Mouse (Mus musculus) kidney, adult 18-20 months (tissue): Measurements from ENCODE around the gene Col25a1.
A peak's percentile ranks its signal among the peaks of the same experiment; 100 is the strongest.

ENCODE experiments used
- DNase-seq: peaks from one replicate; pipeline ENCODE4 v3.0.0; 2021

Gene Col25a1

DNA sequence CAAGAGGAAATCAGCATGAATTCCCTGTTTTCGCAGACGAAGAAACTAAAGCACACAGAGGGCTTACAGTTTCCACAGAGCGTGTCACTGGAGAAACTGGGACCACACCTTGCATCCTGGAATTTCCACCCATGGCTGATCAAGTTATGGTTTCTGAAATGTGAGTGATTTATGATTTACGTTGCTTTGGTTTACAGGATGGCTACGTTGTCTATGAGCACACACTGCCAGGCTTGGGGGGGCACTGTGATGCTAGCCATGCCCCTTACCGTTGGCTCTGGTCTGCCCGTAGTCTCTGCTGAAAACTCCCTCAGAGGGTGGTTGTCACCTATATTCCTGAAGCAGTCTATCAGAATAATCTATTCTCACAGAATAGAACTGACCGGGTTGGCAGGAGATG is at the start of gene Col25a1:
Gene Col25a1, plus strand, starts transcription at position 301 of the 400 bp plus-strand sequence.
- DNase-seq: no peak

DNA sequence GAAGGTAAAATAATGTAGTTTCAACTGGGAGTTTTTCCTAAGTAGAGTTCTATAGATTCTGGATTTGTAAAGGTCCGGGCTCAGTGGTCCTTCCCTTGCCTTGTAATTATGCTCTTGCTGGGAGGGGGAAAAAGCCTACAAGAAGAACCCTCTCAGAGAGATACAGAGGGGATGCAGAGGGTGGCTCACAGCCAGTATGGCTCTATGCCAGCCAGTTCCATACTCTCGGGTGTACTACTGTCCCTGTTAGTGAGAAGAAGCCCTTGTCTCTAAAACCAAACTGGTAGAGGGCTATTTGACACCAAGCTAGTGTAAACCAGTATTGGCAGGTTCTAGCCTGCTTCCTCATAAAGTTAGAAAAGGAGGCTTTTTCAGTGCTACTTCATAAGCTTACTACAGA is 48.0 kb upstream of the Col25a1 start:
- DNase-seq: no peak

DNA sequence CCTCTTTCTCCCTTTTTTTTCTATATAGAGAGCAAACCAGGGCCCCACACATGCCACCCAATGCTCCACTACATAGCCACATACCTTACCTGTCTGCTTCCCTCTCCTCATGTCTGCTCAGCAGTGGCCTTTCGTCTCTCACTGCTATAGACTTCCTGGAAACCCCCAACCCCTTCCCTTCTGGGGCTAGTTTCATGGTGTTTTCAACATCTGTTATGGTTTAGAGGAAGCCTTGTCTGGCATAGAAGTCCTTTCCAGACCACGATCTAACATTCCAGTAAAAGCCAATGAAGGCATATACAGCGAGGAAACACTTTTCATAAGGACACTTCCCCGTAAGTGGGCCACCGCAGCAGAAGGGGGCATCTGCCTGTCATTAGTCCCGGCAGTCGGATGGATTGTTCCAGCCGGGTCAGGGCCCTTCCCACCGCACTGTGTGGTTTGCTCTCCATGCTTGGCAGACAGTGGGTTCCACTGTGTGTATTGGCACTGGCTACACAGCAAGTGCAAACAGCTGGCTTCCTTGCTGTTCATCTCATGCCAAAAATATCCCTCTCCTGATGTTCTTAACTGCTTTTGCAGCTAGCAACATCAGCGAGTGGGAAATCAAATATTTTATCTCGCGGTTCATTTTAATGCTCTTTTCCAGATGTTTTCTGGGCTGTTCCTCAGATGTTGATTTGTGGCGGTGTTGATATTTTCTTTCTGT is 44.8 kb upstream of the Col25a1 start:
- no peak for DNase-seq

GRCm38 (mm10) chr3:130087466-130087865 is 43.8 kb upstream of the Col25a1 start:
- DNase-seq: no peak

DNA sequence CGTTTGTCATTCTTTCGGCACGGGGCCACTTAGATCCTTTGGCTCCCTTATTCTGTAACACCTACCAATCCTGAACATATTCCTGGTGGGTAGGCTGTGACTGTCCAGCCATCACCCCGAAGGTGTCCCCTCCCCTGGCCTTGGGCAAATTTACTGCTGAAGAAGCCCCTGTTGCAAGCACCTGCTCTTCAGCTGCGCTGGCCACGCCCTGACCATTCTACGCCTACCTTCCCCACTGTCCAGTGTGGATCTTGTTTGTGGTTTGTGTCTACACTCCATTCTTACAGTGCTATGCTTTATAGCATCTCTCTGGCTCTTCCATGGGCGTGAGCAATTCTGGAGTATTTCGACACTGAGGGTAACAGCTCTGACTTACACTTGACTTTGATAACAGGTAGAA is 42.6 kb upstream of the Col25a1 start:
- DNase-seq: no peak

DNA sequence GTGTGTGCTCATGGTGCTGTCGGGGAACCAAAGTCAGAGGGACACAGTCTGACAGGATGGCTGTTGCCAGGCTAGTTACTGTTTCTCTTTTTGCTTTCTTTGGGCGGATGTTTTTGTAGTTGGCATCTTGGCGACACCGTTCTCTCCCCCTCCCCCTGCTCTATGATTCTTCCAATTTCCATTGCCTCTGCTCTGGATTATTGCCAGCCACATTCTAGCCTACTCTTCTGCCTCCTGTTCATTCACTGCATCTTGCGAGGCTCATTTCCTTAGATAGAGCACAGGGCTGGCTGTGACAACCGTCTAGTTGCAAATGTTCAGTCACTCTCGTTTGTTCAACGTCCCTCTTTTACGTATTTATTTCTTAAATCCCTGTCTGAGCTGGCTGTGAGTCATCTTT is 40.8 kb upstream of the Col25a1 start:
- no peak for DNase-seq

DNA sequence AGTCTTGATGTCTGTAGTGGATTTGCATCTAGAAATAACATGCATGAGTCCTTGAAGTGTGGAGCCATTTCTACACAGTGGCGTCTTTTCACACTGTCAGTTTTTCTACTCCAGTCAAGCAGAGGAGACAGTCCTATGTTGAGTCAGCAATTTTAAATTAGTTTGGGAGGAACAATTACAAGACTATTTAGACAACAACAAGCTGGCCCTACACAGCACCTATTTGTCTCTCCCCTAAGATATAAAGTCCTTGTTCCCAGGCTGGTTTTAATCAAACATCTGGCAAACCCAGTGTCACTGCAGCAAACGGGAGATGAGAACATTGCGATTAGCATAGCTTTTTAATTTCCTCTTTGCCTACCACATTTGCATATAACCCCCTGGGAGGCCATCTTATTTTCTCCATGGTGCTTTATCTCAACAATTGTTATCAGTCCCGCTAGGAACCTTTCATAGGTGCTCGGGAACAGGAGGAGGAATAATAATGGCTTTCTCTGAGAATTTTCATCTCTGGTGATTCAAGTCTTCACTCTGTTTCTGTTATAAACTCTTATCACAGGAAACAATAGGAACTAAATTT is 37.1 kb upstream of the Col25a1 start:
- DNase-seq: no peak

- DNase-seq: peak; percentile 22
Observed at GRCm38 (mm10) chr3:130095160-130095781, 36.0 kb upstream of the Col25a1 start.

DNA sequence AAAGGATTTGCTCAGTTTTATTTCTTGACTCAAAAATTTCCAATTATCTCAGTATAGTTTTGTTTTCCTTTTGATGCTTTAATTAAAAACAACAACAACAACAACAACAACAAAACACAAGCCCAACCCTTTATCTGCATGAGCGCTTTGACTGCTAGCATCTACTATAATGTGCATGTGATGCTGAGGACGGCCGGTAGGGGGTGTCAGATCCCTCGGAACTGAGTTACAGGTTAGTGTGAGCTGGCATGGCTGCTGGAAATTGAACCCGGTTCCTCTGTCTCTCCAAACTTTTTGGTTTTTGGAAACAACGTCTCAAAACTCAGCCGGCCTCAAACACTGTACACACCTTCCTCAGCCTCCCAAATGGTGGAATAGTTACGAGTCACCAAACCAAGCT is 27.8 kb upstream of the Col25a1 start:
- peak; percentile 32 for DNase-seq

DNA sequence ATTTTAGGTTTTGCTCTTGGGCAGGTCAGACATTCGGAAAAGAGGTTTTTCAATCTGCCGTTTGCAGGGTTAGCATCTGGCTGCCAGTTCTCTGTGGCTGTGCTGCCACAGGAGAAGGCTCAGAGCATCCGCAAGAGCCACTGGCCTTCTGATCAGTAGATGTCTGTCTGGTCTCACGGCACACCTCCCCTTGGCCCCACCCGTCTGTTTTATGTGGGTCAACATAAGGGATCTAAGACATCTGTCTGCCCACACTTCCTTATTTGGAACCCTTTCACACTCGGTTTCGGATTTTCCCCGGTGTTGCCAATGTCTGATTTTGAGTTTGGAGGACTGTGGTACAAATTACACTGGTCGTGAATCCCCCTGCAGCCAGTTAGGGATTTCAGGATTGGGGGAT is 26.8 kb upstream of the Col25a1 start:
- DNase-seq: no peak

- no peak for DNase-seq
Observed at GRCm38 (mm10) chr3:130116886-130117285, 14.4 kb upstream of the Col25a1 start.

- DNase-seq: no peak
Observed at GRCm38 (mm10) chr3:130127840-130128239, 3.5 kb upstream of the Col25a1 start.

- DNase-seq: no peak
Observed at GRCm38 (mm10) chr3:130128564-130128963, 2.7 kb upstream of the Col25a1 start.

DNA sequence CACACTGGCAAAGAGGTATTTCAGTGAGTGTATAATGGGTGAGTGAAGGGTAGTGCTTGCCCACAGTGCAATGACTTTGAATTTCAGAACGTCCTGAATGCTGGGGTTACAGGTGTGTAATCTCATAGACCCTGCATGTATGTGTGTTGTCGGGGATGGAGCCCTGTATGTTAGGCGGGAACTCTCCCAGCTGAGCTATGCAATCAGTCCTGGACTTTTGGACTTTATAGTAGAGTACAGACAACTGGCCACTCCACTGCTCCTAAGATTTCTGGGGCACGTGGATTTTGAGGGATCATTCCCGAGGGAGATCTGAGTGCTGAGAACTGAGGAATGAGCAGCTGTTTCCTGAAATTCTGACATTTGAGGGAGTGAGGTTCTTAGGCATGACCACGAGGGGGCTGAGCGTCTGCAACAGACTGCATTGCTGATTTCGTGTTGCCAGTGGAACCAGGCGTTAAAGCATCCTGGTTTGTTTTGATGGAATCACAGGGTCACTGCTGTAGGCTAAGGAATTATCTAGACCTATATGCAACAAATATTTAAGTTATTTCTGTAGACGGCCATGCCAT is 1.6 kb upstream of the Col25a1 start:
- DNase-seq: no peak

DNA sequence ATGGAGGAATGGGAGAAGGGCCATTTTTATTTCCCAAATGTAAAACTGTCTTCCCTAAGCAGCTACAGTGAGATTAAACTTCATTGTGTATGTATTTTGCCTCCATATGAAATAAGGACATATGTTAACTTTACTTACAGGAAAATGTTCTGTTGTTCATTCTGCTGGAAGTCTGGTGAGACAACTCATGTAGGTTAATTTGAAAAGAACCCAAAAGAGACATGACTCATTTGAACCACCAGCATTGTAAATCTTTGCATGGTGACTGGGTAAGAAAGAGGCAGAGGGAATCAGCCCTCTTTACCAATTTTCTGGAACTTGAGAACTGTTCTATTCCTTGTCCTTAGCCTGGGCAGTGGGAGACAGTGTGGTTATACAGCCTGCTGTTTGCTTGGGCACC is 5.9 kb downstream of the Col25a1 start:
- DNase-seq: no peak

DNA sequence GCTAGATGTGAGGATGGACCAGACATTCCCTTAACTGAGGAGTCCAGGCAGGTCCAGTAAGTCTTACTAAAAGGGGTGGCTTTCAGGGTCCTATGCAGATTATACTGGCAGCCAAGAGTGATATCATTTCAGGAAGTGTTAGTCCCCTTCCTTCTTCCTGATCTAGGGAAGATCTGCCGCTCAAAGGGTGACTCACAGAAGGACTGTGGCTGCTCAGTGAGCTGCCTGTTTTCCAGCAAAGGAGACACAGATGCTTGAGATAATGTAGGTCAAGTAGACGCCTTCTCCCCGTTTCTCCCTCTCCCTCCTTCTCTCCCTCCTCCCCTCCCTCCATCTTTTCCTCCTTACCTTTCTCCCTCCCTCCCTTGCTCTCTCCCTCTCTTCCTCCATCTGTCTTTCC is 6.3 kb downstream of the Col25a1 start:
- DNase-seq: no peak

DNA sequence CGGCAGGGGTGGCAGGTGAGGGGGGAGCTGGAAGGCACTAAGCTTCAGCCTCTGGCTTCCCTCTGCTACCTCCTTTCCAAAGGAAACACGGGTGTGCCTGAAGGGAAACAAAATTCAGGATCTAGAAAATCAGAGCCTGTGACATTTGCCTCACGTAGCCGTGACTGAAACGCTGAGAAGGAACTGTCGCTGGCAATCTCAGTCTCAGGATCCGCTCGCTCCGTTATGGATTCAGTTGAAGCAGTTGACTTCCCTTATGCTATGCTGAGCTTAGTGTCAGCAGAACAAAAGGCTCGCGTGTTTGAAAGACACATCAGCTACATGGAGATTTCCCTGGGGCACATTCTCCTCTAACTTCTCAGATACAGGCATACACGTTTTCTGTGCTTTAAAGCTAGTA is 14.6 kb downstream of the Col25a1 start:
- no peak for DNase-seq

DNA sequence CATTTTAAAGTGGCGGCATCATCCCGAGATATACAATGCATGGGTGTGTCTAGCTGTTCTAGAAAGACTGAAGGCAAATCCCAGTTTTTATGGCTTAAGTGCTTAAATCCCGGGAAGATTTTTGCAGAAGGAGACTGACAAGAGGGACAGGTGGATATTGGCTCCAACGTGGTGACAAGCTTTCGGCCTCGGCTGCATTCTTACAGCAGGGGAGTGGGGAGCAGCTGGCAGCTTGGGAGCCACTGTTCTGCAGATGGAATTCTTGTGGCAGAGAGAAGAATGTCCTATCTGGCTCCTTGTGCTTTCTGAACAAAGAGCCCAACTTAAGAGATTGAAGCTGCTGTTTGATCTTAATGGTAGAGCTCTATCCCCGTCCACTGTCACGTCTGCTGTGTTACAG is 16.5 kb downstream of the Col25a1 start:
- no peak for DNase-seq

DNA sequence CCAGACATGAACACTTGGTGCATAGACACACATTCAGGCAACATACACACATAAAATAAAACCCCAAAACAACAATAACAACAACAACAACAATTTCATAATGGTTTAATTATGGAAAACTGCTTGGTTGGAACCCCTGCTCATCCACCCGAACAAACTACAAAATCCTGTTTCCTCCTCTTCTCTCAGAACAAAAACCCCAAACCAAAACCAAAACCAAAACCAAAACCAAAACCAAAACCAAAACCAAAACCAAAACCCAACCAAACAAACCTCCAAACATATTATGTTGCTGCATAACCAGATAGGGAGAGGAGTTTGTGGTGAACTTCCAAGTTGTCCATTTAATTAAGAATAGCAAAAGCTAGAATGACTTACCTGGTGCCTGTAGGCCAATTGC is 17.9 kb downstream of the Col25a1 start:
- no peak for DNase-seq

DNA sequence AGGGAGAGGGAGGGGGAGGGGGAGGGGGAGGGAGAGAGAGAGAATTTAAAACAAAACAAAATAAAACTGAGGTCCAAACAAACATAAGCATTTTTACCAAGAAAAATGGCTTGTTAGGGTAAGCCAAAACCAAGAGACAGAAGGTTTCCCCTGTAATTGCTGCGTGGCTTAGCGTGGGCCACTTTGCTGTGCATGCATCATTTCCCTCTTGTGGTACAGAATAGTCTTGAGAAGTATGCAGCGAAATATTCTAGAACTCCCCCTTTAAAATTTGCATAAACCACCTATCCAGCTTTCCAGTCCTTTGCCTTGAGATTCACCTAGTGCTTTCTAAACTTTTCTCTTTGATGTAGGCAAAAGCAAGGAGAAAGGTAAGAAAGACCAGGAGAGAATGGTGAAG is 21.8 kb downstream of the Col25a1 start:
- no peak for DNase-seq

GRCm38 (mm10) chr3:130157551-130157950 is 26.2 kb downstream of the Col25a1 start:
- DNase-seq: no peak

DNA sequence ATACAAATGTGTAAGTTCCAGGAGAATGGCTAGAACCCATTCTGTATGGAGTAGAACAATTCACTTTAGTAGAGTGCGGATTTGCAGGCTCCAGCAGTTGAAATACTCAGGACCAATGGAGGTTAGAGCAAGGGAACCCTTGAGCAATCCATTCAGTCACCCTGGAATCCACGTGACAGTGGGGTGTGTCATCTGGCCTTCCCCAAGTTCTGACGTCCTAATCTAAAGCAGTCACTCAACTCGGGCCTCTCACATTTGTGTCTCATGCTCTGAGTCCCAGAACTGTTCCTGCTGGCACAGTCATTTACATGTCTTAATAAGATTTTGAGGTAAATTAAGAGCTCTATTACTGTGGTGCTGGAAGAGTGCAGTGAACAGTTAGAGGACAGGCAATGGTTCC is 28.6 kb downstream of the Col25a1 start:
- no peak for DNase-seq

GRCm38 (mm10) chr3:130160902-130161301 is 29.6 kb downstream of the Col25a1 start:
- no peak for DNase-seq

DNA sequence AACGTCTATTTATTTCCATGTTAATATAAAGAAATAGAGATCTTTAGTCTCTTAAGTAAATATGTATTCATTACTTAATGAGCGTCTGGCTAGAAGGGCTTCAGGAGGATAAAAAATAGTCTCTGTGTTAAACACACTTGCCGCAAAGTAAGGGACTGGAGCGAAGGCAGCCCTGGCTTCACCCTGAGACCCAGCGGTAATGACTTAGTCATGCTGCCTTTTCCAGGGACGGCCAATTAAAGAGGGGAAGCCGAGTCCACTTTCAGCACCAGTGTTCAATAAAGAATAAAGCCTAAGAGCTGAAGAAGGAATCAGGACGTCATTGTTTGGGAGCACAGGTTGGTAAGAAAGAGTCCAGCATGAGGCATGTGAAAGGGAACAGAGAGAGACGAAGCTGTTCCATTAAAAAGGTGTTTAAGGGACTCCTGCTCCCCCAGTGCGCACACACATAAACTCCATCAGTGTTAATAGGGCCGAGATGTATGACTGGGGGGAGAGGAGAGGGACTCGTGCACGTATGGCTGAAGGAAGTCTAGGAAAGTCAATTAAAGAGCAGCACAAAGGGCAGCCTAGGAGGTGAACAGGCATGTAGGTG is 30.1 kb downstream of the Col25a1 start:
- DNase-seq: no peak
